Mouse (Mus musculus): ENCODE measurements at regions not wholly inside any gene's neighbourhood (a gene's known extent, or its start where the extent isn't known, plus 50 kb on each side); places are given as distances from the start of the nearest gene placed in this dataset.
A peak's percentile ranks its signal among the peaks of the same experiment; 100 is the strongest.

- no peak for DNase-seq (ENCODE audit: low spot score)
Observed at GRCm38 (mm10) chr6:143437367-143438271, 270.6 kb downstream of the Etnk1 start.

GRCm38 (mm10) chr6:143438272-143438591 is 271.2 kb downstream of the Etnk1 start:
- no peak for DNase-seq (ENCODE audit: low spot score)

DNA sequence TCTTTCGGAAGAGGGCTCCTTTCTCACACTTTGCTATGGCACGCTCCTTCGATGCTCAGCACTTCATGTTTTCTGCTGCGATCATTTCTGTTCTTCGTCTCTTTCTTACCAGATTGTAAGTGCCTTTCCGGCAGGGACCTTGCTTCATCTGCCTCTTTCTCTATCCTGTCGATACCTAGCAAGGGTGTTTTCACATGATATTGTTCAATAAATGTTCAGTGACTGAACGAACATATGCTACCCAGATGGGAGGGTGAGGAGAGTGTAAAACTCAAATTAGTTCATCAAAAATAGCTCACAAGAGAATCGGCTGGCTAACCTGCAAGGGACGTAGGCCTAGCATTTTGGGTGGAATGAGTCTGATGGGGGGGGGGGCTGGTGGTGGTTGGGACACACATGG is 272.5 kb downstream of the Etnk1 start:
- DNase-seq (ENCODE audit: low spot score): no peak

- no peak for DNase-seq (ENCODE audit: low spot score)
Observed at GRCm38 (mm10) chr6:143440237-143440950, 273.4 kb downstream of the Etnk1 start.

GRCm38 (mm10) chr6:143442361-143442760 is 275.3 kb downstream of the Etnk1 start:
- DNase-seq (ENCODE audit: low spot score): no peak

DNA sequence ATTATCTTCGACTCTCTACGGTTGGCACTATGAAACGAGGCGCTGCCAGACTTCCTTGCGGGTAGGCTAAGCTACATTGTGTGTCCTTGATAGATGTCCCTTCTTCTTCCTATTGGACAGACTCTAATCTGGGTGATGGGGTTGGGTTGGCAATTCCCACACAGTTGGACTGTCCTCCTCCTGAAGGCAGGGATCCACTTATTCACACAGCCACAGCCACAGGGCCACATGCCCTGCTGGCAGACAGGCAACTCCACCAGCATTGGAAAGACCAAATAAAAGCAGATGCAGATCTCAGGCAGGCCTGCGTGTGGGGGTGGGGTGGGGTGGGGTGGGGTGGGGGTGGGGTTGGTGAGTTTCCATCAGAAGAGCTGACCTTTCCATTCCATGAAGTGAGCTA is 276.4 kb downstream of the Etnk1 start:
- no peak for DNase-seq (ENCODE audit: low spot score)

- DNase-seq (ENCODE audit: low spot score): no peak
Observed at GRCm38 (mm10) chr6:143444782-143445181, 277.8 kb downstream of the Etnk1 start.

GRCm38 (mm10) chr6:143445834-143446552 is 279.0 kb downstream of the Etnk1 start:
- DNase-seq (ENCODE audit: low spot score): no peak

DNA sequence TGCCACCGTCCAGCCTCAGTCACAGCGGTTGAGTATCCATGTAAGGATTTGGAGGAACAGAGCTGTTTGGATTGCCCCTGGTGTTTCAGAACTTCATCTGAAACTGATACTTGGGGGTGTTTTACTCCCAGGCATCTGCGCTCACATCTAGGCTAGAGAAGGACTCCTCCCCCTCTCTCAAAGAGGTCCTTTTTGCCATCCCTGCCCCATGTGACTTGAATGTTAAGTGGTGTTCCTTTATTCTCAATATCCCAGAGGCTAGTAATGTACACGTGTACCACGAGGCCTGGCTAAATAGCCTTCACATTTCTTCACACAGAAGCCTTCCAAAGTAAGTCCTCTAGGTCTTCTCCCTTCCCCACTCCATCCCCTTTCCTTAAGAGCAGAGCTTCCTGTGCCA is 280.0 kb downstream of the Etnk1 start:
- no peak for DNase-seq (ENCODE audit: low spot score)

DNA sequence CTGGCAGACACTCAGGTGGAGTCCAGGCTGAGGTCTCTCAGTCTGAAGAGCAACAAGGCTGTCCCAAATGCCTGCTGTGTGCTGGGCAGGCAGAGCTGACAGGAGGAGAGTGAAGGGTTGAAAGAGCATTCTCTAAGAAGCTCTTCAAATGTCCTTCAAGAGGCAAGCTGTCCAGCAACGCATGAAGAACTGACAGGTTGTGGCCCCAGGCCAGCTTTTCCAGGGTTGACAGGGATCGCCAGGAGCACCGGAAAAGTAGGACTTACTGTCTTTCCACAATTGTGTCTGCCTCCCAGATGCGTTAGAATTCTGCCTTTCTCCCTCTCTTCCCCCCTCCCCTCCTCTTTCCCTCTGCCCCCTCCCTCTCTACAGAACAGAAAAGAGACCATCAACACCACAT is 282.1 kb downstream of the Etnk1 start:
- DNase-seq (ENCODE audit: low spot score): no peak

- DNase-seq (ENCODE audit: low spot score): peak; percentile 18
Observed at GRCm38 (mm10) chr6:143451869-143452268, 284.8 kb downstream of the Etnk1 start.

- DNase-seq (ENCODE audit: low spot score): no peak
Observed at GRCm38 (mm10) chr6:143454695-143455218, 287.7 kb downstream of the Etnk1 start.

- no peak for DNase-seq (ENCODE audit: low spot score)
Observed at GRCm38 (mm10) chr6:143464907-143465537, 298.0 kb downstream of the Etnk1 start.

DNA sequence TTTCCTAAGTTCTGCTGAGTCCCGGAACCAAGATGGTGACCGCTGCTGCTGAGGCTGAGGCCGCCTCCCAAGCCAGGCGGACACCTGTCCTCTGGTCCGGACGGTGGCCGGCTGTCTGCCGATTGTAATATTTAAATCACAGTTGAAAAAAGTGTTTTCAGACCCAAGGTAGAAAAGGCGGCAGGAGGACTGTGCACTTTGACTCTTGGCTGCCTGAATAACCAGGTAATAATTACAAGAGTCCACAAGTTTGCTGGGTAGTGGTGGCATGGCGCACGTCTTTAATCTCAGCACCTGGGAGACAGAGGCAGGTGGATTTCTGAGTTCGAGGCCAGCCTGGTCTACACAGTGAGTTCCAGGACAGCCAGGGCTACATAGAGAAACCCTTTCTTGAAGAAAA is 305.7 kb downstream of the Etnk1 start:
- peak; percentile 30 for DNase-seq (ENCODE audit: low spot score)

DNA sequence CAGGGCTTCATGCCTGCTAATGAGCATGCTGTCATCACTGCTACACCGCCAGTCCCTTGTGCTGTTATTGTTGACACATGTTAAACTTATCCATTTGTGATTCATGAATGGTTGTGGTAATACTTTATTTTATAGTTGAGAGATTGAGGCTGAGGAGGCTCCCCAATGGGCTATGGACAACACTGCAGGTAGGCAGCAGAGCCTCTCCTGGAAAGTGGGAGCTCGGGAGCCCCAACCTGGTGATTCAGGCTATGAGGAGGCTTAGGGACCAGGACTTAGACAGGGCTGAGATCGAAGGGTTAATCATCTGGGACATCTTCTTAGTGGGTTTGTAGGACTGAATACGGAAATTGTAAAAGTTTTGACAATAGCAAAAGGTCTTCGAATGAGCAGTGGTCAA is 307.4 kb downstream of the Etnk1 start:
- no peak for DNase-seq (ENCODE audit: low spot score)

GRCm38 (mm10) chr6:143475296-143475695 is 308.3 kb downstream of the Etnk1 start:
- DNase-seq (ENCODE audit: low spot score): no peak

DNA sequence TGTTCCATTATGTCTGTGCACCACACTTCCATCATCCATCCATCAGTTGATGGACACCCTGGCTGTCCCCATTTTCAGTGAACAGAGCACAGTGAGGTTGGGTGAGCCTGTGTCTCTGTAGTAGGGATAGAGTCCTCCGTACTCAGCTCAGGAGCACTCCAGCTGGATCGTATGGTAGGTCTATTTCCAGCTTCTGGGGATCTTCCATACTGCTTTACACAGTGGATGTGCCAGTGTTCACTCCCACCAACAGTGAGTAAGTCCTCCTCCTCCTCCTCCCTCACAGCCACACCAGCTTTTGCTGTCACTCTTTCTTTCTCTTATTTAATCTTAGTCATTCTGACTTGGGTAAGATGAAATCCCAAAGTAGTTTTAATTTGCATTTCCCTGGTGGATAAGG is 310.4 kb downstream of the Etnk1 start:
- no peak for DNase-seq (ENCODE audit: low spot score)

GRCm38 (mm10) chr6:143479239-143479638 is 312.2 kb downstream of the Etnk1 start:
- DNase-seq (ENCODE audit: low spot score): no peak

GRCm38 (mm10) chr6:143479701-143480388 is 312.8 kb downstream of the Etnk1 start:
- DNase-seq (ENCODE audit: low spot score): peak; percentile 41

DNA sequence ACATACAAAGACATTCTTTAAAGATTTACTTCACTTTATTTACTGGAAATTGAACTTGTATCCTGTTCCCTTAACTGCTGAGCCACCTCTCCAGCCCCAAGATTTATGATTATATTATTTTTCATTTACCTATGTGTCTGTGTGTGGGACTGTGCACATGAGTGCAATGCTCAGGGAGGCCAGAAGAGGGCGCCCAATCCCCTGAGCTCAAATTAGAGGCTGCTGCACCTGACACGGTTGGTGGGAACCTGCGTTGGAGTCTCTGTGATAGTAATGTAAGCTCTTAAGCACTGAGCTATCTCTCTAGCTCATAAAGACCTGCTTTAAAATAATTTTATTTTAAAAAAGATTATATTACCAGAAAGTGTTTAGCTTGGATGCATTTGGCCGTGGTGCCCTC is 315.3 kb downstream of the Etnk1 start:
- DNase-seq (ENCODE audit: low spot score): no peak

DNA sequence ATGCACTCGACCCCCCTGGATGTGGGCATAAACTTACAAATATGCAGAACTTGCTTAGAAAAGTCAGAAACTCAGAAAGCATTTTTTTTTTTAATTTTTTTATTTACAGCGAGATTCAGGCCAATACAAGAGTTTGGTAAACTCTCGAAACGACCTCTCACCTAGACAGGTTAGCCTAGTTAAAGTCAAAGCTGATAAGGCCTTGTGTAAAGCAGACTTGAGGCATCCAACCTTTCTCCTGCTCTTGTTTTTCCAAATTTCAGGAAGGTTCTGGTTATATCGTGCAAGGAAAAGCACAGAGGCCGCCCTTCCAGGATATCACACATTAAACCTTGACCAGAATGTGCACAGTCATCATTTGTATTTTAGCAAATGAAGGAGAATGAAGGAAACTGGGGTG is 315.8 kb downstream of the Etnk1 start:
- no peak for DNase-seq (ENCODE audit: low spot score)
